Mouse (Mus musculus) cerebellum, adult 9-10 months (tissue): ENCODE measurements around the gene Cryba4.

Source experiments
- DNase-seq: peaks from one replicate; pipeline ENCODE4 v3.0.0; 2022

Gene Cryba4

DNA sequence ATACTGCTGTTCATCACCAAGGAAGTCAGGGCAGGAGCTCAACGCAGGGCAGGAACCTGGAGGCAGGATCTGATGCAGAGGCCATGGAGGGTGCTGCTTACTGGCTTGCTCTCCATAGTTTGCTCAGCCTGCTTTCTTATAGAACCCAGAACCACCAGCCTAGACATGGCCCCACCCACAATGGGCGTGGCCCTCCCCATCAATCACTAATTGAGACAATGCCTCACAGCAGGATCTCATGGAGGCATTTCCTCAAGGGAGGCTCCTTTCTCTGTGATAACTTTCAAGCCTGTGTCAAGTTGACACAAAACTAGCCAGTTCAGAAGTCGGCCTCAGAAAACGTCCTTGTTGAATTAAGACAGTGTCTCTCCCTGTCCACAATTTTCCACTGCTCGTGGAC lies 16.5 kb downstream of the Cryba4 start:
- DNase-seq, result no peak

DNA sequence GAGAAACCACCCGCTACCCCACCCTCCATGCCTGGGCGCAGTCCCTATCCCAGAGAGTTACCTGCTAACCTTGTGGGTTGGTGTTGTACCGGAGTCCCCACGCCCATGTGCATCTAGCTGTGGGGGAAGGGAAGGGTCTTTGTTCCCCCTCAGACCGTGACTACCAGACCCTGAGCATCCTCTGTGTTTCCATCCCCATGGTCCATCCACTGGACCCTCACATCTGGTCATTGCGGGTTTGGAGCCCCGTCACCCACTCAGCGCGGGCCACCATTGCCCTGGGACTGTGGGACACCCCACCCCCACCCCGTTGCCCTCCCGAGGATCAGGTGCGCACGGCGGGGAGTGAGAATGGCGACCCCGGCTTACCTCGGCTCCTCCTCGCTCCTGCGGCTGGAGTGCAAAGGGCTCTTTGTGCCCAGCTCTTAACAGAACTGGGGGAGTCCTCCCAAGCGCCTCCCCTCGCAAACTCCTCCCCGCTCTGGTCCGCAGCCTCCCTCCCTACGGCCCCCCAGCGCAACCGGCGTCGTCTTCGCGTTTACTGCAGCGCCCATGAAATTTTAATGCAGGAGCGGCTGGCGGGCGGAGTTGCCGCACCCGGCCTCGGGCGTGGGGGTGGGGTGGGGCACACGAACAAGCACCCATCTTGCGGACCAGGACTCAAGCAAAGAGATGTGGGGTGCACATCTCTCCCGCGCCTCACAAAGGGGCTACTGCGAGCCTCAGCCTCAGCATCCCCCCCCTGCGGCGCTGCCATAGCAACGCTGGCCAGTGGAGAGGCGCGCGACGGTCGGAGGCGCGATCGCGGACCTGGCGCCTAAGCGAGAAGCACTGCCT lies 23.9 kb downstream of the Cryba4 start:
- no peak for DNase-seq

DNA sequence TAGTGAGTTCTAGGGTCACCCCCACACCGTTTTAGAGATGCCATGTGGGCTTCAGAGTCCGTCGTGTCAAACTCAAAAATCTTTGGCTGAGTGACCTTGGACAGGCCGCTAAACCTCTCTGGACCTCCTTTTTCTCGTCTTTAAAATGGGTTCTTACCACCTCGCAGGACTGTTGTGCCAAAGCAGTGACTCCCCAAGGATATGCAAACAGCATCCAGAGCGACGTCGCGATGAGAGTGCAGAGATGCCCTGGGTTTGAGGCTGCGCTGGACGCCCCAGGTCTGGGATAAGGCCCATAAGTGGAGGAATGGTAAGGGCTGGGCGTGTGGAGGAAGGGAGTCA lies 24.4 kb downstream of the Cryba4 start:
- DNase-seq, result no peak

DNA sequence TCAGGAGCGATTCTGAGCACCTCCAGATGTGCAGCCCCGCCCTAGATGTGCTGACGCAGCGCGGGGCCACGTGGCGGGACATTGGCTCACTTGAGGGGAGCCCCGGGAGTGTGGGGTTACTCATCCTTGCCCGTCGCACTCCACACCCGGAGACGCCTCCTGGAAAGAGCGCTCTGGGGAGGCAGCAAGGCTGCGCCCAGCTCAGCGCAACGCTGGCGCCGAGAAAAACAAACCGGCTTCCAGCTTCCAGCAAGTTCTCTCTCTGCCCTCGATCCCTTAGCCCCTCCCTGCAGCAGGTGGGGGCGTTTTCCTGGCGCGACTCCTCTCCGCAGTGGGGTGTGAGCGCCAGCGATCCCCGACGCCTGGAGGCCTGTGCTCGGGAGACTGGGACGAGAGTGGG lies 25.0 kb downstream of the Cryba4 start:
- no peak for DNase-seq

DNA sequence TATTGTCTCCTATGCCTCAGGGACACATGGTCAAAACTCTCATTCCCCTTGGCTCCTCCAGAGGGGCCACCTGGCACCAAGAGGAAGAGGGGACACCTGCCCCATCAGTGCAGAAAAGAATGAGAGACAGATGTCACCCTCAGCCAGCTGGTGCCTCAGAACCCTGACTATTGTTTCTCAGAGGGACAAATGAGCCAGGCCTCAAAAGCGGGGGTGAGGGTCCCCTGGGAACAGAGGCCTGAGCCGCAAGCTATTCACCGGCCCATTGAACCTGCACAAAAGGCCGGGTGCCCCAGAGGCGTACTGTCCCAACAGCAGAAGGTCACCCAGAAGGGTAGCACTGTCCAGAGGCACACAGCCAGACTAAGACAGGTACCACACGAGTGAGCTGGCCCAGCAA lies 26.7 kb downstream of the Cryba4 start:
- no peak for DNase-seq

DNA sequence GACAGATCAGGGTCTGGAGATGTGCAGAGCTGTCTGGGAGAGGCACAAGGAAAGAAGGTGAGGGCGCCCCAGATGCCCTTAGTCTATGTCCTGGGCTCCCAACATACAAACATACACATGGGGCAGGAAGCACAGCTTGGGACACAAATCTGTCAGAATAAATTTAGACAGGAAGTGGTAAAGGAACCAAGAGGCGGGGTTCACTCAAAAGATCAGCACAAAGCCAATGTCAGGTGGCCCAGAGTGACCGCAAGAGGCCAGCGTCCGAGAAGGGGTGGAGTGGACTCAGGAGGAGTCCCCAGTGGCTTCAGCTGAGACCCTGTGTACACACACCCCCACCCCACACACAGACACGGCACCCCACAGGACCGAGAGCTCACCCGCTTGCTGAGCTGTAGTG lies 32.1 kb downstream of the Cryba4 start:
- DNase-seq, result no peak

DNA sequence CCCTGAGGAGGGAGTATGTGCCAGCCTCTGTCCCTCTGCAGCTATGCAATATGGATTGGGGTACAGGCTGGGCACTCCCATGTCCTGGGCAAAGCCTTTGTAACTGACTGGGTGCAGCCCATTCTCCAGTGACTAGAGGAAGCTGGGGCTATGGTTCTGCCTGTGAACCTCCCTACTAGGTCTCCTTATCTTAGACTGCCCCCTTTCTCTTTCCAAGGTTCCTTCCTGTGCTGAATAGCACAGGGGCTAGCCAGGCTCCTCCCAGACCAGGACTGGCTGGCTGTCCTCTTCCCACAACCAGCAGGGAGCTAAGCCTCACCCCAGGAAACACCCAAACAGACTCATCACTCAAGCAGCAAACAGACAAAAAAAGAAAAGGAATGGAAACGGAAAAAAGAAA lies 32.9 kb downstream of the Cryba4 start:
- no peak for DNase-seq

DNA sequence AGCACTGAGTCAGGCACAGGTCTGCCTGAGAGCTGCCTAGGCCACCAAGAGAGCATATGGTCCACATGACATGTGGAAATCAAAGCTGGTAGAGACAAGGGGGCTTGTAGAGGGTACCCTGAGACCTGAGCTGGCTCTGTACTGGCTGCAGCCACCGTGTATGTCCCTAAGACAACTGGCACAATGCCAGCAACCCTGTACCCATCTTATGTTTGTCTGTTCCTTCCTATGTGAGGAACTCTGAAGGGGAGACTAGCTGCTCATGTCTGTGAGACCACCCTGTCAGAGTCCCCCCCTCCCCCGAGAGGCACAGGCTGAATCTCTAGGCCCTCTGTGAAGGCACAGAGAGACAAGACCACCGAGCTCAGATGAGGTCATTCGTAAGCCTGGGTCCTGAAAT lies 33.6 kb downstream of the Cryba4 start:
- DNase-seq, result no peak

DNA sequence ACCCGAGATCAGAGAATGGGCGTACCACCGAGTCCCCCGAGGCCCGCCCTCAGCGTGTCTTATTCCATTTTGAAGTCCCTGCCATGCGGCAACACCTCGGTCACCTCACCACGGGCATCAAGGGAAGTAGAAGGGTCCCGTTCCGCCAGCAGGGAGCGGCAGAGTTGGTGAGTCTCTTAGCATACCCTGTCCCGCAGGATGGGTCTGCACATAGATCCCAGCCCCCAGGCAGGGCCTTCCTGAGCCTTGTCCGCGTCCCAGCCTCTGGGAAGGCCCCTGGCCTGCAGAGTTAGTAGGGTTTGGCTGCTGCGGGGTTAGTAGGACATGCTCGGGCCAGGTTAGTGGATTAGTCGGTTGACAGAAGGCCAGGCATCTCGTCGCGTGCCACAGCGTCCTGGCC lies 35.3 kb downstream of the Cryba4 start:
- DNase-seq, result no peak

DNA sequence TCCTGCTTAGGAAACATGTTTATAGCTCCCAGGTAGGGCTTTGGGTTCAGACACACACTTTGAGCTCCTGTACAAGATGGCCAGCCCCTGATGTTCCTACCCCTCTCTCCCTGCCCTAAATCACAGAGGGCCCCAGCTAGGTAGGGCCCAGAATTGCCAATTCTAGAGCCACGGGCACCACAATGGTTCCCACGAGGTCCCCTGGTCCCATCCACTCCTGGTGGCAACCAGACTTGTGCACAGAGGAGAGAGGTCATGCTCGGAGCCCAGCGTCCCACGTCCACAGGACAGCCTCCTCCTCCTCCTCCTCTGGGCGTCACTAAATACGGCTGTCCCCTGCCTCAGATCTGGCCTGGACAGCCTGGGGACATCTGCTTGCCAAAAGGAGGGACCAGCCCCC lies 36.0 kb downstream of the Cryba4 start:
- DNase-seq, result no peak

DNA sequence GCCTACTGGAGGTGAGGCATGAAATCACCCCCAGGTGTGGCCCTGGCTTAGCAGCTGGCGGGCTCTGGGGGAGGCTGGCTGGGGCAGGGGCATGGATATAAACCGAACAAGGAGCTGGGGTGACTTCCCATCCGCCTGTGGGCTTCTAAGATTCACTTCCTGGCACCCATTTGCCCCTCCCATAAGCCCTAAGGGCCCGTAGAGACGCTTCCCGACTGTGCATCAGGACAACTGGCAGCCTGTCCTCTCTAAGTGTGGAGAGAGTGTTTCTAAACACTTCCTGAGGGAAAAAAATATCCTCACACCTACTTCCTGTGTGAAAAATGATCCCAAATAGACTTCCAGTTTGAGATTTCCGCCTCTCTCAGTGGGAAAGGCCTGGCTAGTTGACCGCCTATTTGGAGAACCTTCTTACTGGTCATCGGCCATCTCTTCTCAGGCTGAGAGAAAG lies 36.5 kb downstream of the Cryba4 start:
- no peak for DNase-seq

DNA sequence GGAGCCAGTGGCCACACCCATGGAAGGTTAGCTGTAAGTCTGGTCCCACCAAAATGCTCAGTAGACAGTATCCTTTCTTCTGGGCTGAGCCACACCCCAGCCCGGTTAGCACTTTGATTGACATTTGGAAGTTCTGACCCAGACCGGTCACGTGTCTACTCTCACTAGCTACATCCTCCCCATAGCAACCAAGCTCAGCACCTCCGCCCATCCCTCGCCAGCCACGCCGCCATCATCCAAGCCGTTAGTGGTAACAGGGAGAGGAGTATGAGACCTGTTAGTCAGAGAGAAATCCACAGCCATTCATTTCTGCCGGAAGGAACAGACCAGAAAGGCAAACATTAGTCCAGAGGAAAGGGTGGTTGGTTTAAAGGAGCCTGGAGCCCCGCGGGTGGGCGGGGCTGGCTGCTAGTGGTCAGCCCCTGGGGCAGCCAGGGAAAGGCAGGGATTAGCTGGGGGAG lies 37.0 kb downstream of the Cryba4 start:
- DNase-seq, result no peak

DNA sequence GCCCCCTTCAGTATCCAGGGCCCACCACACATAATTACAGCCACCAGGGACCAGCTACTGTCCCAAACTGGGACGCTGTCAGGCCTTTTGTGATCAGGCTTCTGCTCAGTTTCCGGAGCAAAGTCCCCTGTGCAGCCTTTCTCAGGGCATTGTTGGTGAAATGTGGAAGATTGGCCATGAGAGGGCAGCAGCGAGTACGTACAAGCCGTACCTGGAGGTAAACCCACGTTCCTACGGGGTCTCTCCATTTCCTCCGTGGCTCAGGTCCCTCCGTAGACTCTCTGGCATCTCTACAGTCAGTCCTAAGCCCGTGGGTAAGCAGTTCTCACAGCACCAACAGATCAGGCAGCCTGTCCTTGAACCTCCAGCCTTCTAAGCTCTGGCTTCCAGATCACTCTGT lies 37.9 kb downstream of the Cryba4 start:
- no peak for DNase-seq

DNA sequence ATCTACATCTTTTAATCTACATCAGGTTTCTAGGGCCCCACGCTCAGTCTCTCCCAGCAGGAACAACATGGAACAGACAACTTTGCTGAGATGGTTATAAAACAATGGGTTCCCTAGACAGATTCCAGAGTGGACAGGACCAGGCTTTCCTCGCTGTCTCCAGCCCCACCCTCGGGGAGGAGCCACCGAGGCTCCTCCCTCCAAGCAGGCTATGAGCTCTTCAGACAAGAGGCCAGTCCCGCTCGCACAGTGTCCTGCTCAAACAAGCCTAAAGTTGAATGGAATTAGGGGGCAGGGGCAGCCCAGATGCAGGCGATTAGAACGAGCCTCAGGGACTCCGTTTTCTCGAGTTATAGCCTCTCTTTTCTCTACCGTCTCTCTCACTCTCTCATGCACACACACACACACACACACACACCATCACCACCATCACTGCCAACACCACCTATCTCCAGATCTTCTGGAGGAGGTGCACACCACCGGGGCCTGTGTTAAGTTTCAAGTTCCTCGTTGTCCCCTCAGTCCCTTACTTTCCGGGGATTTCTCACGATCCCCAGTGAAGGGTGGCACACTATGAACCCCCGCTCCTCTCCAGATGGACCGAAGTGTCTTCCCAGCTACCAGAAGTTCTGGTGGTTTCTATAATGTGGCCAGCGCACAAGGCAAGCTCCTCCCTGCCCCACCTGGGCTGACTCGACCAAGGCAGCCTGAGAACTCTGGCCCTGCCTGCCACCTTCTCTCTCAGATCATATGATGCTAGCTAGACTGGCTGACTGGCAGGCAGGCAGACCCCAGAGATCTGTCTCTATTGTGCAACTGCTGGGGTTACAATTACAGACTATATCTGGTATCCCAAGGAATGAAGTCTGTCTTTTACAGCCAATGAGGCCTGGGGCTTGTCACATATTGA lies 38.7 kb downstream of the Cryba4 start:
- no peak for DNase-seq

DNA sequence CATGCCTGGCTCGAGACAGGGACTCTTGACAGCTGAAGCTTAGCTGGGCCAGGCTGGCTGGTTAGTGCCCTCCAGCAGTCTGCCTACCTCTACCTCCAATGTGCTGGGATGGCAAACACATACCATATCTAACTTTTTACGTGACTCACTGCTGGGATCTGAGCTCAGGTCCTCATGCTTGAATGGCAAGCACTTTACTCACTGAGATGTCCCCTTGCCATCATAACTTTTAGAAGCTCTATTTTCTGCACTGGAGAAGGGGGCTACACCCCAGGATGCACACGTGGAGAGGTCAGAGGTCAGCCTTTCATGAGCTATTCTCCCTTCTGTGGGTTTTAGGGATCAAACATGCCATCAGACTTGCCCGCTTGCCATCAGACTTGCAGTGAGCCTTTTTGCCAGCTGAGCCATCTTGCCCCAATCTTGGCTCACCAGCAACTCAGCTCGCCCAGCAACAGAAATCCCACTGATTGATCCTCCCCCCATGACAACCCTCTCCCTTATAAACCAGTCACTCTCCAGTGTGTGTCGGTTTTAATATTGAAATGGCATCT lies 39.5 kb downstream of the Cryba4 start:
- no peak for DNase-seq

DNA sequence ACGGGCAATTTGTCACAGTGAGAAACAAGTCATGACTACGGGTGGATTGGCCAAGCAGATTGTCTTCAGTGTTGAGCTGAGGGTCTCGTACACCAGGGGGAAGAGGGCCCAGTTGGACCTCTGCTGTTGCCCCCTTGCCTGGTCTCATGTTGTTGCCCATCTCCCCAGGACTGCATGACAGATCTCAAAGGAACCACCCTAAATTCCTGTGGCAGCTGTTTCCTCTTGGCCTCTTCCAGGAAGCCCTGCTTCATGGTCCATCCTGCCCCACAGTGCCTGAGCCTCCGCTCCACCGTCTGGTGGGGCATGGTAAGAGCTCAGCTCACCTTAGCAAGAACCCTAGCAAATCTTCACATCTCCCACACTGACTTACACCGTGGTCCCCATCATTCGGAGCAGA lies 40.4 kb downstream of the Cryba4 start:
- no peak for DNase-seq

DNA sequence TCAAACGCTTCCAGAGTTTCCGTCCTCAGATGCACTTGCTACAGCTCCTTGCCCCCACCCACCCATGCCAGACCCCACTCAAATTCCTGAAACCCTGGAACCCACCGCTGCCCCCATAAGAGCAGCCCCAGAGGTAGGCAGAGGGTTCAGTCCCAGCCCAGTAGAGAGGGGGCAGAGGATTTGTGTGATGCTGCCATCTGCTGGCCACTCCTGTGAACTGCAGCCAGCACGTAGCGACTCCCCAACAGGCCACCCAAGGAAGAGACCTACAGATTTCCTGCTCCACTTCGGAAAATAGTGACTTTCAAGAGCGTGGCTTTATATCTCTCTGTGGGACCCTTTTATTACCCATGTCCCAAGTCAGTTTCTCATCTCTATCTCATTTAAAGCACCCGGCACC lies 42.2 kb downstream of the Cryba4 start:
- DNase-seq, result no peak

DNA sequence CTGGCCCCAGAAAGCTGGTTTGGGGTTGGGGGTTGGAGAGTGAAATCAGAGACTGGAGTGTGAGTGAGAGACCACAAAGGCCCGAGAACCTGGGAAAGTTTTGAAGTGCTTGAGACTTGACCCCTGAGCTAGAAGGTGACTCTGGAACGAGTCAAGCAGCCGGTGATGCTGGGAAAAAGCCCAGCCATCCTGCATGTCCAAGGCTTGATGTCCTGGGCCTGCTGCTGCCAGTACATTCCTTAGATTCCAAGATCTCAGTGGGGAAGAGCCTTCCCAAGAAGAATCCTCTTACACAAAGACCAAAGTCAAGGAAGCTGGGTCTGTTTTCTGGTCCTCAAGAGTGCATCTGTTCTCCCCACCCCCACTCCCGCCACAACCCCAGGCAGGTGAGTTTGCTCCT lies 44.0 kb downstream of the Cryba4 start:
- DNase-seq, result no peak

DNA sequence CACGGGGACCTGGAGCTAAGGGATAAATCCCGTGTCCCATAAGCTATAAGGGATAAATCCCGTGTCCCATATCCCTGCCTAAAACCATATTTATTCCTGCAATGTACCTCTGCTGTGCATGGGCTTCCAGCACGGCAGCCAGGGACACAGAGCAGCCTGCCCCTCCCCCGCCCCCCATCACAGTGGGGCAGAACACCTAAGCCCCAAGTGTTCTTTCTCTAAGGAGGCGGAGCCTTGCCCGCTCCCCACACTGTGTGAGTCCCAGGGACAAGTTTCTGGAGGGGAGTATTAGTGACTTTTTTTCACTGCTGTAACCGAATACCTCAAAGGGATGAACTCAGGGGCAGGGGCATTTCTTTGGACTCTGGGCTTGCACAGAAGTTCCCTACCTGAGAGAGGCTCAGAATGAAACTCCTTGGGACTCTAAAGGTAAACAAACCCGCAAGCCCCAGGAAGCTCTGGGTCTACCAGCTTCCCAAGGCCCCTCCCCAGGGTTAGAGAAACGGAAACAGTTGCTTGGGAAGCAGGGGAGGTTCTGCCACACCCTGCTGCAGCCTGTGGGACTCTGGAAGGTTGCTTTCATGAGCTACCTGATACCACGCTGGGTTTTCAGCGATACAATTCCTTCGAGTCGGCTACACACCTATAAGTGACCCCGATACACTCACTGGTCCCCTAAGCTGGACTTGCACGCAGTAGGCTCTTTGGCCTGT lies 45.6 kb downstream of the Cryba4 start:
- no peak for DNase-seq

DNA sequence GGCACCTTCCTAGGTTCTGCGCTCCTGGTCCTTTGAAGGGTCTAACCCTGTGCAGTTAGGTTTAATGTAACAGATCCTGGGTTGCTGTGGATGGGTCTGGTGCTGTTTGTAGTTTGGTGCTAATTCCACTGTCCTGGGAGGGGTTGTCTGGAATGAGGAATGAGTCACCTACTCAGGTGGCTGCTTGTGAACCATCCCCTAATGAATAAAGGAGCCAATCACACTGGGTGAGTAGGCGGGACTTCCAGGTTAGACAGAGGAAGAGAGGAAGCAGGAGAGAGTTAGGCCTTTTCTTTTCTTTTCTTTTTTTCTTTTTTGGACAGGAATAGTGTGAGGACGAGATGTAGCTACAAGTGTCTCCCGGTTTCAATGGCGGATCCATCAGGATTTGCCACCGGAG lies 52.7 kb downstream of the Cryba4 start:
- DNase-seq, result no peak
